Mouse (Mus musculus): Measurements from ENCODE around the gene Sox5. TPM values are rescaled to one million over a fixed set of nuclear protein-coding genes. Genes with fewer than 3 reads are reported as not detected.

The Sox5 gene
- total RNA-seq, 2 experiments from 2014 or later, result 0.51 to 3.1 TPM

DNA sequence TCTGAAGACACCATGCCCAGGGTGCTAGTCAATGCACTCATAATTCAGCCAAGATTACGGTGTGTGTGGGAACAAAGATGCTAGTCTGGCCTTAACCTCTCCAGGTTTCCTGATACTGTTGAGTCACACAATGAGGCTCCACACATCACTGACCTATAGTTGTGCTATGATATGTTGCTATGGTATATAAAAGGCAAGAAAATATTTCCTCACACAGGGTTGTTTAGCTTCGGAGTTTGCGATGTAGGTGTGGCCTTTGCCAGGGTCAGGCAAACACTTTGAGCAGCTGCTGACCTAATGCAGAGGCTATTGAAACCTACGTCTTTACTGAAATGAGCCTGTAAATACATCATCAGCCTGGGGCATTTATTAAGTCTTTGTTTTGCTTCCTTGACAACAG lies 833.7 kb downstream of the Sox5 start:
- ATAC-seq (replicated peaks; ENCODE audit: low FRiP score, poor library complexity, severe bottlenecking), result no peak

DNA sequence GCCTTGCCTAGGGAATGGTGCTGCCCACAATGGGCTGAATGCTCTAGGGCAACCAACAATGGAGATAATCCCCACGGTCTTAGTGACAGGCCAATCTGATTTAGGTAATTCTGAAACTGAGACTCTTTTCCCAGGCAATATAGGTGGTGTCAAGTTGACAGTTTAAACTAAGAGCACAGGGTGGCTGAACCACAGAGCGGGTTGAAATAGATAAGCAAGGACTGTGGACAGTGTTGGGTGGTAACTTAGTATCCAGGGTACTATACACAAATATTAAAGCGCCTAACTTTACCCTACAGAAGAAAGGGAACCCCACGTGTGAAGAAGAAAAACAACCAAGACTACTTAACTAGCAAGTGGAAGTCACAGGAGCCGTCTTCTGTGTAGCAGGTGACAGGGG lies 838.7 kb downstream of the Sox5 start:
- ATAC-seq (replicated peaks; ENCODE audit: low FRiP score, poor library complexity, severe bottlenecking), result no peak; the same call in 1 of the 2 replicates

GRCm38 (mm10) chr6:143941291-143941785 lies 840.4 kb downstream of the Sox5 start:
- no peak for ATAC-seq (replicated peaks; ENCODE audit: low FRiP score, poor library complexity, severe bottlenecking)

- ATAC-seq (replicated peaks; ENCODE audit: low FRiP score, poor library complexity, severe bottlenecking), result no peak
Observed at GRCm38 (mm10) chr6:143923146-143923545, 858.6 kb downstream of the Sox5 start.

DNA sequence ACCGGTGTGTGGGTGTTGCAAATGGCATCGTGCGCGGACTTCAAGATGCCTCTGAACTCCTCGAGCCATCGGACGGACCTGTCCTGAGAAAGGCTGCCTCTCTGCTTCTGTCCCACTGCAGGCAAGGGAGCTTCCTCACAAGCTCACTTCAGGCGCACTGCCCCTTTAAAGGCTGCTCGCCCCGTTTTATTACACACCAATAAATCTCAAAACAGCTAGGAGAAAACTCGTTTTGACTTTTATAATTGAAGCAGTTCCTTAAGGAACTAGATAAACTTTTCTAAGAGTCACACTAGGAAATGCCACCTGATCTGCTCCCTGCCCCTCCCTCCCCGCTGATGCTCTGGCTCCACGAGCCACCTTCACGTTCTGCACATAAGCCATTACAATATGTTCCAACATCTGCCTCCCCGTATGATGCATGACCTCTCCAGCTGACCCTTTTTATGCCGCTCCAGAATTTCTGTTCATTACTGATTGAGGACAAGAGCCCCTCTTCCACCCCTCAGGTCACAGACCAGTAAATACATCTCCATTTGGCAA lies 863.3 kb downstream of the Sox5 start:
- no peak for ATAC-seq (replicated peaks; ENCODE audit: low FRiP score, poor library complexity, severe bottlenecking)

DNA sequence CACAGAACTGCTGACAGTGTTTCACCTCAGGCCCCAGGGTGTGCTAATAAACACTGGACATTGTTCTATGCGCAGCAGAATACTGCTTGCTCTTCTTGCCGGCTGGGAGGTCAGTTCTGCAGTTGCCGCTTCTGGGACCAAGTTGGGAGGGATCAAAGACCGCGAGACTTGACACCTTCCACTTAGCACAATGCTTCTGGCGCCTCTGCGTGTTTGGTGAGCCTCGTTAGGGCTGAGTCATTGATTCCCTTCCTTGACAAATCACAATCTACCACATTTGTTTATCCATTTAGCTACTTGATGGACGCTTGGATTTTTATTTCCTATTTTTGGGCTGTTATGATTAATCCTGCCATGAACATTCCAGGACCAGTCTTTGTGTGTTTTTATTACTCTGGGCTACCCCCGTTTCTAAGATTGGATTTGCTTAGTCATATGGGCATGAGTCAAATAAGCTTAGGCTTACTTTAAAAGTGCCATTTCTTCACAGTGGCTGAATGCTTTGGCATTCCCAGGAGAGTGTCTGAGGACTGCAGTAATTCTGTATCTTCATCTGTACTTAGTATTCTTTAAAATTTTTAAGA lies 865.5 kb downstream of the Sox5 start:
- no peak for ATAC-seq (replicated peaks; ENCODE audit: low FRiP score, poor library complexity, severe bottlenecking)

DNA sequence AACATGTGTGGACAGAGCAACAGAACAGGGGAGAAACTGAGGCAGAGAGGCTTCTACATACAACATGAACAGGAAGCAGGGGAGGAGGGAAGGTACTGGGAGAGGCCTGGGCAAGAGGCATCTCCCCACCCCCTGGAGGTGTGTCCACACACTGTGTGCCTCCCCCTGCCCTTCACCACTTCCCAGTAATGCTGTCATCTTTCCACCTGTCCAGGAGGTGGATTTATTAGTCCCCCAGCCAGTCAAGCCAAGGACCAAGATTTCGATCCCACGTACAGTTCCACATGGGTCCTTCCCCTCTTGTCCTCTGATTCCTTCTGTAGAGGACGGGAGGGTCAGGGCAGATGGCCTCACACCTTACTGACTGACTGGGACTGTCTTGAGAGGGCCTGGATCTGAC lies 866.1 kb downstream of the Sox5 start:
- ATAC-seq (replicated peaks; ENCODE audit: low FRiP score, poor library complexity, severe bottlenecking), result no peak

GRCm38 (mm10) chr6:143912316-143912715 lies 869.5 kb downstream of the Sox5 start:
- no peak for ATAC-seq (replicated peaks; ENCODE audit: low FRiP score, poor library complexity, severe bottlenecking)

DNA sequence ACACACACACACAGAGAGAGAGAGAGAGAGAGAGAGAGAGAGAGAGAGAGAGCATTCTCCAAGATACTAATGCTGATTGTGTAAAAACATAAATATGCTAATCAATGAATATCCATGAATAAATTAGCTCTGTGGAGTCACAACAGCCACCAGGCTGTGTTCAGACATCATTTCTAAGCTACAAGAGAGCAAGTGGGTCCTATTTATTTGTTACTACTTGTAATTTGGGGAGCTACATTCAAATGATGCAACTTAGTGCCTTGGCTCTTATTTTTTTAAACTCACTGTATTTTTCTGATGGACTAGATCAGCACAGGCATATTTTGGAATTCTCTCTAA lies 877.1 kb downstream of the Sox5 start:
- no peak for ATAC-seq (replicated peaks; ENCODE audit: low FRiP score, poor library complexity, severe bottlenecking)

DNA sequence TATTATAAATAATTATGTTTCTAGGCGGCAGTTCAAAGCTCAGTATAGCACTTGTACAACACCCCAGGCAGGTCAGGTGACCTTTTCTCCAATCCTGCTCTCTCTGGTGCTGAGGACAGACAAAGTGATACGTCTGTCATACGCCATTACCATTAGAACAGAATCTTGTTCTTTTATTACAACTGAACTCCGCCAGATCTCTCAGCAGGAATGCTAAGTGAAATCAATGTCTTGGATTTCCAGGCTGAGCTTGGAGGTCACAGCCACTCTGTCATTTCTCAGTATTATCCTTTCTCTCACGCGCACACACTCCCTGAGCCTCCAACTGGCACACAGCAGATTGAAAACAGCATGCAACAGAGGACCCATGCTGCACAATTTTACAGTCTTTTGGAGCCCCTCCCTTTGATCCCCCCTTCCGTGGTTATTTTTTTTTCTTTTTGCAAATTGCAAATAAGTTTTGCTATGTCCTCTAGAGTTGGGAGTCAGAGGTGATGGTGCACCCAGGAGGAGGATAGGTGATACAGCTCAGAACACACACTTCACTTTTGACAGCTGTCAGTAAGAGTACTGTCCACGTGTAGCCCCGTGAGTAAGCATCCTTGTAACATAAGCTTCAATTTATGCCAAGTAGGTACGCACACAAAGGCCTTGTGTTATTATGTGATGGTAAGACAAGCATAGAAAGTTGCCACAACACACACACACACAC lies 877.6 kb downstream of the Sox5 start:
- no peak for ATAC-seq (replicated peaks; ENCODE audit: low FRiP score, poor library complexity, severe bottlenecking)

DNA sequence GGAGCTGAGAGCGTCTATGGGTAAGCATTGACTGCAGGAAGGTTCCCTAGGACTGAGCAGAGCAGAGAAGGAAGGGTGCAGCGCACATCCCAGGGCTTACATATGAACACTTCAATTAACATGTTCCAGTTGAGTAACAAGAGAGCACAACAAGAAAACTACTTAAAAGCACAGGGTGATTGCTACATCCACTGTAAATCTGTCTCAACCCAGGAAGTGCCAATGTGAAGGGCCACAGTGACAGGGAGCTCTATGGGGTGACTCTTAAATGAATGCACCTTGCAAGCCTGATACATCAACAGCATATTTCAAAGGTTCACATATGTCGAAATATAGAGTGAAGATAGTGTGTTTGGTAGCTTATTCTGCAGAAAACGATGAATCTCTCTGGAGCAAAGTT lies 880.9 kb downstream of the Sox5 start:
- ATAC-seq (replicated peaks; ENCODE audit: low FRiP score, poor library complexity, severe bottlenecking), result no peak

DNA sequence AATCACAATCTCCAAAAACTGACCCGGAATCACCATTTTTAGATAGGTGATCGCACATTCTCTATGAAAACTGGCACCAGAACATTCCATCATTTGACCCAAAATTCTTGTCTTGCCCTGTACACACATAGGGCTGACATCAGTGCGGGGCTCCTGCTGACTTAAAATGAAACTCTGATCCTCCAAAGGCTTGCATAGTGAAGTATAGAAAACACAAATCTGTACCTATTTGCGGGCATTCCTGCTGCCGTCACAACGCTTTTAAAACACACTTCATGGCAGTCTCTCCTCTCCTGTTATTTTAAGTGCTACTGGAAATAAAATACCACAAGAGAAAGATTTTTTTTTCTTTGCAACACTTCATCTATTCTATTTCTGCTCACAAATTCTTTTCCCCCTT lies 886.7 kb downstream of the Sox5 start:
- ATAC-seq (replicated peaks; ENCODE audit: low FRiP score, poor library complexity, severe bottlenecking), result no peak

- ATAC-seq (replicated peaks; ENCODE audit: low FRiP score, poor library complexity, severe bottlenecking), result no peak
Observed at GRCm38 (mm10) chr6:143892869-143893268, 888.9 kb downstream of the Sox5 start.

- no peak for ATAC-seq (replicated peaks; ENCODE audit: low FRiP score, poor library complexity, severe bottlenecking)
Observed at GRCm38 (mm10) chr6:143888556-143888955, 893.2 kb downstream of the Sox5 start.

GRCm38 (mm10) chr6:143878525-143878924 lies 903.3 kb downstream of the Sox5 start:
- no peak for ATAC-seq (replicated peaks; ENCODE audit: low FRiP score, poor library complexity, severe bottlenecking)

DNA sequence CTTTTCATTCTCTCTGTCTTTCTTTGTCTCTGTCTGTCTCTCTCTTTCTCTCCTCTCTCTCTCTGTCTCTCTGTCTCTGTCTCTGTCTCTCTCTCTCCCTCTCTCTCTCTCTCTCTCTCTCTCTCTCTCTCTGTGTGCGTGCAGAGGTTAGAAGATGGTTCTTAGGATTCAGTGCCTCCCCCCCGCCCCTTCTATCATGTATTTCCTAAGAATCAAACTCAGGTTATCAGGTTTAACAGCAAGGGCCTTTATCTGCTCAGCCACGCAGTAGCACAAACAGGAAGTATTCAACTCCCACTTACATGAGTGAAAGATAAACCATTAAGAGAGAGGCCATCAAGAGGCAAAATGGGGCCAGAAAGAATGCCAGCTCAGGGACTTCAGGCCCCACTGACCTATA lies 913.0 kb downstream of the Sox5 start:
- ATAC-seq (replicated peaks; ENCODE audit: low FRiP score, poor library complexity, severe bottlenecking), result 0 out of 2 replicates have a peak, but pooled peaks have one; percentile 25

DNA sequence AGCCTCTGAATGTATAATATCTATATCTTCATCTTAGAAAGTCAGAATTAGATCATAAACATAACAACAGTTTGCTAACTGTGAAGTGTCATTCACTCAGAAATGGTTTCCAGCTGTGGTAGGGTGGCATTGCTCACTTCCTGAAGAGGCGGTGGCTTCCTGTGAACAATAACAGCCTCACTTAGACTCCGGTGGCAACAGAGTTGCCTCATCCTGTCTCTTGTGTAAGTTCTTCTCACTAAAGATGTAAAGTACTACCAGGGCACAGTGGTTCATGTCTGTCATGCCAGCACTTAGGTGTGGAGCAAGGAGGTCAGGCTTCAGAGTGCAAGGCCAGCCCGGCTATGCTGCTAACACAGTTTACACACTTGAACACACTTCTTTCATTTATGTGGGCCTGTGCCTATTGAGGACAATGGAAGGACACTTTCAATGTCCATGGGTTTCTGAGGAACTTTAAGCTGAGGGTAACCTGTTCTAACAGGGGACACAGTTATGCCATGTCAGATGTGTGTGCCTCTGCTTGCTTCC lies 913.6 kb downstream of the Sox5 start:
- ATAC-seq (replicated peaks; ENCODE audit: low FRiP score, poor library complexity, severe bottlenecking), result no peak

DNA sequence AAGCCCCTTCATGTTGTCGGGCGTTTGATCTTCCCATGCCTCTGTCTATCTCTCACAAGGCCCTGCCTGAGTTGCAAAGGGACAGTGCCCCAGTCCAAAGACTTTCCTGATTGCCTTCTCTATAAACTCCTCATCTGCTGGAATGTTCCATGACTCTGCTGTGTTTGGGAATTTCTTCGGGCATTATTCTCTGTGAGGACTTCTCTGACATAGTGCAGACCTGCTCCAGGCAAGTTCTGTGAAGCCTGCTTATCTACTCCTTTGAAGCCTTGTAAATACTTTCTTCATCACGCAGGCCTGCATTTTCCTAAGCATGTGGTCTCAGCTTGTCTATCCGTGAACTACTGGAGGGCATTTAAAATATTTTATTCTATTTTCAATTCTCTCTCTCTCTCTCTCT lies 914.7 kb downstream of the Sox5 start:
- ATAC-seq (replicated peaks; ENCODE audit: low FRiP score, poor library complexity, severe bottlenecking), result no peak

GRCm38 (mm10) chr6:143866566-143866965 lies 915.2 kb downstream of the Sox5 start:
- ATAC-seq (replicated peaks; ENCODE audit: low FRiP score, poor library complexity, severe bottlenecking), result no peak

- no peak for ATAC-seq (replicated peaks; ENCODE audit: low FRiP score, poor library complexity, severe bottlenecking)
Observed at GRCm38 (mm10) chr6:143862611-143863110, 919.1 kb downstream of the Sox5 start.

DNA sequence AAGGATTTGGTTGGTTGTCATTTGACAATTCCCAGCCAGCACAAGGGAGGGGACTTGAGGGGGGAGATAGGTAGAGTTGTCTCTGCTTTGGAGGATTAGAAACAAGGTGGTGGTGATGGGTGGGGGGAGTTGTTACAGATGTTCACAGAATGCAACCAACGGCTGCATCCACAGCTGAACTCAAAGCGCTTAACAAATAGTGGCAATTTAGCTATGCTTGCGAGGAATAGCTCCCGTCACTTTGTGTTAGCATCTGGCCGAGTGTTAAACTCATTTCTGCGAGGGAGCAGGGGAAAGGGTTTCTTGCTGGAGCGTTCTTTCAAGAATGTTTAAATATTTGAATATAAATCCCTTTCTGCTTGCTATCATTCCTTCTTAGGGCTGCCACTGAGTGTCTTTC lies 921.7 kb downstream of the Sox5 start:
- no peak for ATAC-seq (replicated peaks; ENCODE audit: low FRiP score, poor library complexity, severe bottlenecking)

All from erythroblast, adult 5-6 weeks (primary cell).